Mouse (Mus musculus): ENCODE measurements around the gene Acap2. TPM values are rescaled to one million over a fixed set of nuclear protein-coding genes. Genes with fewer than 3 reads are reported as not detected.

Gene Acap2
- total RNA-seq, 4 experiments from 2014 or later, result 38.4 to 54.5 (median 46.0) TPM

DNA sequence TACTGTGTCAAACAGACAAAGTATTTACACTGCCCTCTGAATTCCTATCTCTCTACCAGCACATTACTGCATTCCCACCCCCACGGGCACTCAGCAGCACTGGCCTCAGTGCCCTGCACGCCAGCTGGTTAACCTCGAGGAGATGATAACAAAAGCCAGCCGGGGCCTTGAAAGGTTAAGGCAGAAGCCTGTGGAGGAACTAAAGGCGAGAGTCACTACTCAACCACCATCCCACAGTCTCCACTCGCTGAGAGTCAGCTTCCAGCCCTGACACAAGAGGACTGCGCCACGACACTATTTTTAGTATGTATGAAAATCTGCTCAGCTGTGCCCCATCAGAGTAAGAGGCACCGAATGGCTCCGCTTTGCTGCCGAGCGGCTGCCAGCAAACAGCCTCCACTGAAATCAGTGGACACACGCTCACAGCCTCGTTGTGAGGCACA lies 154.8 kb downstream of the Acap2 start:
- DNase-seq, result peak; percentile 47

GRCm38 (mm10) chr16:31045211-31045610 lies 155.8 kb downstream of the Acap2 start:
- DNase-seq, result no peak

GRCm38 (mm10) chr16:31043136-31043535 lies 157.9 kb downstream of the Acap2 start:
- no peak for DNase-seq

Other genes starting within 250 kb of the Acap2 start
- 10 to 100 TPM; 14.1 to 19.0 (median 16.7) TPM for gene Xxylt1, start 119.8 kb downstream of the Acap2 start, total RNA-seq (2022)
- gene Ppp1r2, start 74.0 kb upstream of the Acap2 start, total RNA-seq (2022), result 10 to 100 TPM; 66.3 to 78.3 (median 75.6) TPM
- gene Apod, start 113.6 kb upstream of the Acap2 start, total RNA-seq (2022), result 10 to 100 TPM in 1 of 4 experiments, 1 to 10 TPM in 3; 9.1 to 11.2 (median 9.5) TPM
- 10 to 100 TPM in 2 of 4 experiments, 1 to 10 TPM in 2; 7.6 to 24.2 (median 15.5) TPM for gene Bdh1, start 221.0 kb upstream of the Acap2 start, total RNA-seq (2022)

All from adrenal gland, adult 8-10 months (tissue).